Mouse (Mus musculus) neural tube, embryonic 12.5 days (tissue): ENCODE measurements around the gene Ppt2. TPM values are rescaled to one million over a fixed set of nuclear protein-coding genes. Genes with fewer than 3 reads are reported as not detected.

ENCODE experiments used
- ATAC-seq: fragments of 200-750 bp; cut with Nextera tagmentation; 2 replicates; pipeline ENCODE4 v1.8.0; 2017; ENCODE audit warnings: low read depth, mild to moderate bottlenecking, moderate TSS enrichment, moderate library complexity; ENCODE audit not compliant: low FRiP score
- H3K27ac ChIP-seq: fragments of 300-500 bp; sonication (generic); 2 replicates; pipeline ENCODE4 v1.5.1; 2016
- H3K27me3 ChIP-seq: fragments of 300-500 bp; sonication (generic); replicated peaks from 2 replicates; pipeline ENCODE4 v1.6.1; 2016; ENCODE audit warnings: mild to moderate bottlenecking
- H3K36me3 ChIP-seq: fragments of 300-500 bp; sonication (generic); 2 replicates; pipeline ENCODE4 v1.6.1; 2016; ENCODE audit warnings: mild to moderate bottlenecking
- H3K4me1 ChIP-seq: fragments of 300-500 bp; sonication (generic); 2 replicates; pipeline ENCODE4 v1.6.1; 2016
- H3K4me2 ChIP-seq: fragments of 300-500 bp; sonication (generic); replicated peaks from 2 replicates; pipeline ENCODE4 v1.6.1; 2016; ENCODE audit warnings: mild to moderate bottlenecking
- H3K4me3 ChIP-seq: fragments of 300-500 bp; sonication (generic); 2 replicates; pipeline ENCODE4 v1.5.1; 2016
- H3K9ac ChIP-seq: fragments of 300-500 bp; sonication (generic); 2 replicates; pipeline ENCODE4 v1.6.1; 2016; ENCODE audit warnings: mild to moderate bottlenecking
- H3K9me3 ChIP-seq: fragments of 300-500 bp; sonication (generic); 2 replicates; pipeline ENCODE4 v1.6.1; 2016; ENCODE audit warnings: mild to moderate bottlenecking
- WGBS: fragments of 180-500 bp; shearing (Covaris S2); methylation state at CpG from one replicate; pipeline ENCODE4 v1.1.7; 2016; 5-methylcytosine and 5-hydroxymethylcytosine counted together
- polyA plus RNA-seq: library from polyadenylated mRNA; unstranded; fragments of >200 nt; fragmentation: Nextera tagmentation; extraction: Ambion mirVana; gene quantifications from 2 replicates; pipeline ENCODE4 v1.2.1, GENCODE M21; 2016

Ppt2 gene
- polyA plus RNA-seq, 1 experiment from 2014 or later: 22.9 TPM

DNA sequence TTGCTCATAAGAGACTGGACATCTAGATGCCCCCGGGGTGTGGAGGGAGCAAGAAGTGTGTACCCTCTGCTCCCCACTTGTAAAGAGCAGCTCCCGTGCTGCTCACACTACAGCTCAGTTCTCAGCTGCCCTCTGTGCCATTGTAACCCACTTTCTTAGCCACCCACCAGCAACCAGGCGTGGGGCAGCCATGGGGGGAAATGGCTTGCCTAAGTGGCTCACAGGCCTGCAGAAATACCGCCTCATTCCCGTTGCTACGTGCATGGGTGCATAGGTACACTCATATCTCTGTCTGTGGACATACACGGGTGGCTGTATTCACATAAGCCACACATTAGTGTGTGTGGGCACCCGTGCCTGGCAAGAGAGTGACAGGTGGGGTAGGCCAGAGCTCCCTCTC lies 34.7 kb upstream of the Ppt2 start:
- Histone ChIP-seq H3K36me3 (no peaks in the 10 kb centered on the region), H3K9ac (no peak overlapping the region), H3K4me2 (no peak overlapping the region), H3K9me3 (no peaks in the 10 kb centered on the region), H3K27me3 (peaks cover 30% of the 10 kb centered on the region), H3K27ac (no peak overlapping the region), H3K4me1 (peaks cover 5% of the 10 kb centered on the region; the same call in 1 of the 2 replicates), H3K4me3 (no peak overlapping the region)
- ATAC-seq: no peak
- WGBS: 80% methylated on average over 8 of the region's 8 CpGs

- Histone ChIP-seq H3K4me1 (peaks cover 5% of the 10 kb centered on the region; the same call in 1 of the 2 replicates), H3K4me3 (no peak overlapping the region), H3K9ac (no peak overlapping the region), H3K36me3 (no peaks in the 10 kb centered on the region), H3K4me2 (no peak overlapping the region), H3K9me3 (no peaks in the 10 kb centered on the region), H3K27ac (no peak overlapping the region), H3K27me3 (peaks cover 30% of the 10 kb centered on the region)
- 78% methylated on average over 1 of the region's 1 CpGs for WGBS
- ATAC-seq: no peak
These were observed 34.2 kb upstream of the Ppt2 start for GRCm38 (mm10) chr17:34662468-34662867.

DNA sequence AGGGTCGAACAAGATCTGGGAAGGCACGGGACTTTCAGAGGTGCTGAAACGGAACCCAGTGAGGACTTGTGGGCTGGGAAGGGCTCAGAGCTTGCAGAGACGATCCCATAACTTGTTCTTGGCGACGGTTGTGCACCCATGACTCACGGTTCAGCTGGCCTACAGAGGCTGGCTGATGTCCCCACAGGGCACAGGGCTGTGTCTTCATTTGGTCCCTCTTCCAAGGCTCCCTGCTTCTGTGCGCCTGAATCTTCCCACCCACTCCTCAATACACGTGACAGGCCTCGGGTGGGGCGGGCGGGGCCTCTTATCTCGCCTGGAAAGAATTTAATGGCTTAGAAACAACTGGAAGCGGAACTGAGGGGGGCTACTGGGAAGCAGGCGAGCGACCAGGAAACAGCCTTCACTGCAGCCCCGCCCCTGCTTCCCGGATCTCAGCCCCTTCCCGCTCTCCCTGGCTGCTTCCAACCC lies 32.8 kb upstream of the Ppt2 start:
- H3K4me1 ChIP-seq: peaks cover 5% of the 10 kb centered on the region; the same call in 1 of the 2 replicates
- ATAC-seq: no peak
- no peak overlapping the region for H3K9ac ChIP-seq
- H3K4me3 ChIP-seq: no peak overlapping the region
- H3K36me3 ChIP-seq: no peaks in the 10 kb centered on the region
- H3K27ac ChIP-seq: no peak overlapping the region
- peaks cover 30% of the 10 kb centered on the region for H3K27me3 ChIP-seq
- no peaks in the 10 kb centered on the region for H3K9me3 ChIP-seq
- 15% methylated on average over 19 of the region's 19 CpGs for WGBS
- H3K4me2 ChIP-seq: peak overlapping the region; percentile 40

DNA sequence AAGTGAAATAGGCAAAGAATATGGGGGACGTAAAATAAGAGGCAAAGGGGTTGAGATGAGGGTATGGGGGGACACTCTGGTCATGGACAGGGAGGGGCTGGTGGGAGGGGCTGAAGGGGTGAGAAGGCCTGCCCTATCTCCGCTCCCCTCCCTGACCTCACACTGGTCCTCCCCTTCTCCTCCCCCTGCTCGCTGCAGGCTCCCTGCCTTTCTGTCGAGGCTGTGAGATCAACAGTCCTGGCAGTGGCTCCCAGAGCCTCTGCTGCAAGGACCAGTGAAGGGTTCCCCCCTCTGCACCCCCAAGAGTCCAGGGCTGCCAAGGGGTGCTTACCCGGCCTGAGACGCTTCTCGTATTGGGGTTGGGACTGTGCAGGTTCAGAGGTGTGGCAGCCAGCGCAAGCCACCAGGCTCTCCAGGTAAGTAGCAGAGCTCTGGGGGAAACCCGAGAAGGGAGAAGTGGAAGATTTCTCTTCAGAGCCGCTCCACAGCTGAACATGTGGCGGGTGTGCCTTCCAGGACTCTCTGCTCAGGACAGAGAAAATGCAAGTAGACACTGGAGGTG lies 32.0 kb upstream of the Ppt2 start:
- WGBS: 41% methylated on average over 10 of the region's 11 CpGs
- no peak overlapping the region for H3K9ac ChIP-seq
- peaks cover 5% of the 10 kb centered on the region for H3K4me1 ChIP-seq
- 0 out of 2 replicates have a peak, but pooled peaks cover 1% of the 10 kb centered on the region for H3K36me3 ChIP-seq
- no peak overlapping the region for H3K27ac ChIP-seq
- ATAC-seq: no peak
- no peaks in the 10 kb centered on the region for H3K9me3 ChIP-seq
- peaks cover 30% of the 10 kb centered on the region for H3K27me3 ChIP-seq
- no peak overlapping the region for H3K4me2 ChIP-seq
- no peak overlapping the region for H3K4me3 ChIP-seq

DNA sequence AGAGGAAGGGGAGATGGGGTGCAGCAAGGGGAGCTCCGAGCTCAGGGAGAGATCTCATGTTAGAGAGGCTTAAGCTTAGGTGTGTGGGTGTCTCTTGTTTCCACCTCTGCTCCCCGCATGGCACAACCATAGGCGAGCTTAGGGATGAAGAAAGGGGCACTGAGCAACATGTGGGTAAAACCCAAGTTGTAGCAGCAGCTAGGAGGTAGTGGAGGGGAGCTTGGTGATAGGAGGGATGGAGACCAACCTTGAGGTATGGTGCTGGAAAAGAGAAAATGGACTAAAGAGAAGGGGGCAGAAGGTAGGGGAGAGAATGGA lies 31.5 kb upstream of the Ppt2 start:
- ATAC-seq: no peak
- H3K36me3 ChIP-seq: peaks cover 6% of the 10 kb centered on the region; the same call in 1 of the 2 replicates

GRCm38 (mm10) chr17:34659181-34659896 lies 31.0 kb upstream of the Ppt2 start:
- ATAC-seq: no peak
- H3K4me3 ChIP-seq: no peak overlapping the region
- peaks cover 11% of the 10 kb centered on the region; the same call in 1 of the 2 replicates for H3K36me3 ChIP-seq
- no peaks in the 10 kb centered on the region for H3K9me3 ChIP-seq
- peaks cover 5% of the 10 kb centered on the region for H3K4me1 ChIP-seq
- H3K9ac ChIP-seq: no peak overlapping the region
- no peak overlapping the region for H3K4me2 ChIP-seq
- 73% methylated on average over 12 of the region's 12 CpGs for whole genome bisulfite sequencing
- H3K27me3 ChIP-seq: peaks cover 30% of the 10 kb centered on the region
- no peak overlapping the region for H3K27ac ChIP-seq

More for the DNA sequence above, 31.5 kb upstream of the Ppt2 start:
- Histone ChIP-seq H3K4me1 (peaks cover 5% of the 10 kb centered on the region), H3K9ac (no peak overlapping the region), H3K27ac (no peak overlapping the region), H3K9me3 (no peaks in the 10 kb centered on the region), H3K4me3 (no peak overlapping the region), H3K27me3 (peaks cover 30% of the 10 kb centered on the region), H3K4me2 (no peak overlapping the region)
- 64% methylated on average over 3 of the region's 3 CpGs for WGBS

DNA sequence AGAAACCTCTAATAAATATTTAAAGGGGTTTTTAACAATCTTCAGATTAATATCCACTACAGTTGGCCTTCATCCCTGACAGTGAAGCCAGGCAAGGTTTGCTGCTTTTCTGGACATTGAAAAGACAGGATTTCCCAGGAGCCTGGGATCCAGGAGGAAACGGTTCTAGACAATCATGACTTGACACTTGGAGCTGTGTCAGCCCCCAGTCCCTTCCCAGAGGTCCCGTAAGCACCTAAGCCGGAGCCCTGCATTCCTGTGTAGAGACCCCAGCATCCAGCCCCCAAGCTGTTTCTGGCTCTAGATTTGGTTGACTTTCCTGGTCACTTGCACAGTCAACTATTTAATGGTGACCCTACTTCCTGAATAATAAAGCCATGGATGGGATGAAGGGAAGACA lies 30.3 kb upstream of the Ppt2 start:
- H3K9me3 ChIP-seq: no peaks in the 10 kb centered on the region
- ATAC-seq: no peak
- no peak overlapping the region for H3K4me3 ChIP-seq
- H3K27me3 ChIP-seq: peaks cover 30% of the 10 kb centered on the region
- peaks cover 18% of the 10 kb centered on the region for H3K36me3 ChIP-seq
- no peak overlapping the region for H3K4me2 ChIP-seq
- no peak overlapping the region for H3K27ac ChIP-seq
- peaks cover 5% of the 10 kb centered on the region for H3K4me1 ChIP-seq
- 82% methylated on average over 3 of the region's 3 CpGs for WGBS
- no peak overlapping the region for H3K9ac ChIP-seq

- Histone ChIP-seq H3K9ac (no peak overlapping the region), H3K4me1 (peaks cover 5% of the 10 kb centered on the region), H3K9me3 (no peaks in the 10 kb centered on the region), H3K27me3 (peaks cover 29% of the 10 kb centered on the region), H3K36me3 (peaks cover 22% of the 10 kb centered on the region), H3K4me2 (no peak overlapping the region), H3K4me3 (no peak overlapping the region), H3K27ac (no peak overlapping the region)
- no peak for ATAC-seq
- 80% methylated on average over 2 of the region's 2 CpGs for WGBS
These were observed 29.8 kb upstream of the Ppt2 start for GRCm38 (mm10) chr17:34658145-34658544.

DNA sequence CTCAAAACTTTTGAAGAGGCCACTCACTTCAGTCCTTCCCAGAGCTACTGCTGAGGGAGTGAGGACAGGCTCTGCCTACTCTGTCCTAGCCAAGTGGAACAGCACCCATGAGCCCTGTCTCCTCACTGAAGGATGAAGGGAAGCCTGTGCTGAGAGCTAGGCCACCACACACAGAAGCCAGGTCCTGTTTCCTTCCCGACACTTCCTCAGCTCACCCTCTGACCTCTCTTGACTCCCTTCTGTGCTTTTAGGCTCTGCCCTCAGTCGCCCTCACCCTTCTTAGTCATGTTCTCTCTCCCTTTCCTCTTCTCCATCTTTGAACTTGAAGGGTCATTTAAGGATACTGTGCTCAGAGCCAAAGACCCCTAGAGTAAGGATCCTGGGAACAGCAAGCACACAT lies 29.0 kb upstream of the Ppt2 start:
- no peak overlapping the region for H3K9ac ChIP-seq
- H3K9me3 ChIP-seq: no peaks in the 10 kb centered on the region
- no peak overlapping the region for H3K4me3 ChIP-seq
- H3K36me3 ChIP-seq: peaks cover 31% of the 10 kb centered on the region
- H3K4me1 ChIP-seq: peaks cover 5% of the 10 kb centered on the region
- 43% methylated on average over 2 of the region's 2 CpGs for WGBS
- H3K4me2 ChIP-seq: no peak overlapping the region
- H3K27ac ChIP-seq: no peak overlapping the region
- H3K27me3 ChIP-seq: peaks cover 25% of the 10 kb centered on the region
- no peak for ATAC-seq

GRCm38 (mm10) chr17:34656666-34657065 lies 28.4 kb upstream of the Ppt2 start:
- Histone ChIP-seq H3K36me3 (peaks cover 37% of the 10 kb centered on the region), H3K27me3 (peaks cover 25% of the 10 kb centered on the region), H3K4me3 (no peak overlapping the region), H3K4me1 (peaks cover 5% of the 10 kb centered on the region), H3K9ac (no peak overlapping the region), H3K4me2 (no peak overlapping the region; the same call in 1 of the 2 replicates), H3K9me3 (no peaks in the 10 kb centered on the region), H3K27ac (no peak overlapping the region)
- 39% methylated on average over 8 of the region's 8 CpGs for WGBS
- ATAC-seq: no peak

GRCm38 (mm10) chr17:34655581-34655991 lies 27.3 kb upstream of the Ppt2 start:
- Histone ChIP-seq H3K9ac (no peak overlapping the region), H3K4me2 (no peak overlapping the region), H3K27me3 (peaks cover 16% of the 10 kb centered on the region), H3K4me1 (no peaks in the 10 kb centered on the region; the same call in 1 of the 2 replicates), H3K9me3 (no peaks in the 10 kb centered on the region), H3K36me3 (peaks cover 48% of the 10 kb centered on the region), H3K27ac (no peak overlapping the region), H3K4me3 (no peak overlapping the region)
- WGBS: 67% methylated on average over 4 of the region's 4 CpGs
- ATAC-seq: no peak

DNA sequence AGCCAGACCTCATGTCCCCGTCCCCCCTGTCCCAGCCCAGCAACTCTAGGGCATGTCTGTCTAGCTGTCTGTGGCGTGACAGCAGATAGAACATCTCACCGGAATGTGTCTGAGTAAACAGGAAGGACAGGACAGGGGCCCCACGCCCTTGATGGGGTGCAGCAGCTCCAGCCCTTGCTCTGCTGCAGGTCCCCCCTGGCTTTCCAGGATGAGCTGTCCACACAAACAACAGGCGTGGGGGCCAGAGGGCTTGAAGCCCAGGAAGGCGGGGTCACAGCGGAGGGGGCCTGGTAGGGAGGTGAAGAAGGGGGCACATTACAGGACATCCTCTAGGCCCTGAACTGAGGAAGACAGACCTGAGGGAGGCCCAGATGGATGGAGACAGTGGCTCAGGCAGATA lies 26.9 kb upstream of the Ppt2 start:
- H3K27me3 ChIP-seq: peaks cover 12% of the 10 kb centered on the region
- no peak overlapping the region for H3K27ac ChIP-seq
- H3K4me3 ChIP-seq: no peak overlapping the region
- peaks cover 52% of the 10 kb centered on the region for H3K36me3 ChIP-seq
- no peak overlapping the region for H3K9ac ChIP-seq
- no peaks in the 10 kb centered on the region; the same call in 1 of the 2 replicates for H3K4me1 ChIP-seq
- H3K4me2 ChIP-seq: no peak overlapping the region
- no peaks in the 10 kb centered on the region for H3K9me3 ChIP-seq
- no peak for ATAC-seq
- 90% methylated on average over 7 of the region's 7 CpGs for WGBS
